Mouse (Mus musculus): Measurements from ENCODE around the gene Usp20.

Gene Usp20

DNA sequence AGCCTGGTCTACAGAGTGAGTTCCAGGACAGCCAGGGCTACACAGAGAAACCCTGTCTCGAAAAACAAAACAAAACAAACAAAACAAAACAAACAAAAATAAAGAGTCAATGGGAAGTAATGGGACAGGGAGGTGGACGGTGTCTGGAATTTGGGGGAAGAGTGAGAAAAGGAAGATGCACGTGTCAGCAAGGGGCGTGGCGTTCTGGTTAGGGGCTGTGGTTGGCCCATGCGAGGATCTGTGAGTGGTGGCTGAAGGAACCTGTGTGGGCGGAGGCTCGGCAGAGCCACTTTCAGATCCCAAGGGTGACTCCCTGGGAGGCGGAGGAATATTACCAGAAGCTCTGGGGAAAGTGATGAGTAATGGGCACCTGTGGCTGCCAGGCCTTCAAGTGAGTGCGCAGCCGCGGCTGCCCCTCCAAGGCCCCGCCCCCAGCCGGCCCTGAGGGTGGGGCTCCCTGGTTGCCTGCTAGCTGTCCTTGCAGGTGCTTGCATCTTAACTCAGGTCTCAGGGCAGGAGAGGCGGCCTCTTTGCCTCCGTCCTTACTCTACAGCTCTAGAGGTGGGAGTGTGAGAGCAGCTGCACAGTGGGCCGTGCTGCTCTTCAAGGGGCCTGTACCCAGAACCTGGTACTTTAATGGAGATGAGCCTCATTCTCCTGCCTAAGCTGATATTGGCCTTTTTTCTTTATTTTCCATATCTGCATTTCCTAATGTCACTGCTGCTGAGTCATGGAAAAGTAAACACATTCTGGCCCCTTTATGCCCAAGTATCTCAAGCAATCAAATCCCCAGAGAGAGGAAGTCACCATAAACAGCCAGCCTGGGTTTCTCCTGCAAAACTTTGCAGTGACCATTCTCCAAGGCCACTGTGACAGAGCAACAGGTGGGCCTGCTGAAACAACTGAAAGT, 3.3 kb downstream of the Usp20 start:
- DNase-seq (ENCODE audit: inconsistent age in 2 of 2, low spot score in 1 of 2), result peak; percentile 91 to 96

- peak; percentile 78 to 85 for DNase-seq (ENCODE audit: inconsistent age in 2 of 2, low spot score in 1 of 2)
Measured at GRCm38 (mm10) chr2:30990221-30990620, 8.1 kb downstream of the Usp20 start.

DNA sequence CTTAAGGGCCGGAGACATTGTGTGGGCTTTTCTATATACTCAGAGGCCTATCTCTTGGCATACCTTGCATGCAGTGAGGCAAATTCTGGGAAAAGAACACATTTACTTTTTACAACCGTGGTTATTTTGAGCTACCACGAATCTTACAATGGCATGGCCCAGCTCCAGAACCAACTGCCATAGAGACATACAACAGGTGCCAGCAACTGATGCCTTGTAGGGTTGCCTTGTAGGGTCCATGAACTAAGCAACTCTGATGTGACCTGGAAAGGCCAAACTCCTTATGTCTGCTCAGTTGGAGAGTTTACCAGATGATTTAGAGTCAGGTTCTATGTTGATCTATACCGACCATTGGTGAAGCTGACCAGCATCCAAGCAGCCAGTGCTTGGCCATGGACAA, 12.8 kb downstream of the Usp20 start:
- DNase-seq (ENCODE audit: inconsistent age in 2 of 2, low spot score in 1 of 2), result no peak

DNA sequence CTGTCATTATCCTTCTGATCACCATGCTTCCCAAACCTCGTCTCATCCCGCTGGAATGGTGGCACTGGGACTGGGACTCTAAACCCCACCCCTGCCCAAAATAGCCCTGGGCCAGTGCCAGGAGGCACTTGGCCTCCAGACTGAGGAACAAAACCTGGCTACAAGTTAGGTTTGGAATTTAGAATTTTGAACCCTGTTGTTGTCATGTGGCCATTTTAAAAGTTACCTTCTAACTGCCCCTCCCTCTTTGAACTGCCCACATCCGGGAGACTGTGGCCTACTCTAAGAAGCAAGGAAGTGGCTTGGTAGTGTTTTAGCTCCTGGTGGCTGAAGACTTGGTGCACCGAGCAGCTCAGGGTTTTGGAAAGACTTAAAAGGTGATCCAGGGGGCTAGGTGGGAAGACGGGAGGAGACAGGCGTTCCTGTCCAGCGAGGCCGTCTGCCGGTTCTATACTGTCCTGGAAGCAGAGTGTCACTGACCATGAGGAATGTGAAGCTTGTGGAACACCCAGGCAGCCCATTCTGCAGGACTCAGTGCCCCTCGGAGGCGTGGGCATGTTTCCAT, 13.4 kb downstream of the Usp20 start:
- DNase-seq (ENCODE audit: inconsistent age in 2 of 2, low spot score in 1 of 2), result peak; percentile 39 to 69

DNA sequence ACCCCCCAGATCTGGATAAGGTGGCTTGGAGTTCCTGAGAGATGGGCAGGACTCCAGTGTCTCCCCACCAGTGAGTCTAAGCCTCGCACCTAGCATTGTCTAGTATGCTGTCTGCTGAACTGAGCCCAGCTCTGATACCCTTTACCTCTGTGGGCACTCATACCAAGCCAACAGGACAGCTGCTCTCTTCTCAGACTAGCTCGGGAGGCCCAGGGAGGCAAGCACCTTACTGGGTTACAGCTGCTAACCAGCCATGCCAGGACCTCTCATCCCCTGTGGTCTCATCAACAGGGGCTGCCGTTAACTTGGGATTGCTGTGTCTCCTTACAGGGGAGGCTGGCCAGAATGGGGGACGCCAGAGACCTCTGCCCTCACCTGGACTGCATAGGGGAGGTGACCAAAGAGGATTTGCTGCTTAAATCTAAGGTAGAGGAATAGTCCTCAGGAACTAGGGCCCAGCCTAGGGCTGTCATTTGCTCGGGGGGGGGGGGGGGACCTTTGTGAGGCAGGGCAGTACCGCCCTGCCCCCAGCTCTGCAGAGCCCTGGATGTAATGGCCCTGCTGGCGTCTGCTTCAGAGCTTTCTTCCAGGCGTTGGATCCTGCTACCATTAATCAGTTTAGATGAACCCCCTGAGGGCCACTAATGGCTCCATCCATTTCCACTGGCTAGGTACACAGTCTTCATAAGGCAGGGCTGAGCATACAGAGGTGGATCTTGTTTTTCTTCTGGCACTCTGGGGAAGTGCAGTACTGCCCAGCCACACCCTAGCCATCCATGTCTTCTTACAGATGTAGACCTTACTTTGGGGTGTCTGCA, 16.6 kb downstream of the Usp20 start:
- no peak for DNase-seq (ENCODE audit: inconsistent age in 2 of 2, low spot score in 1 of 2)

GRCm38 (mm10) chr2:31002857-31003256, 20.8 kb downstream of the Usp20 start:
- no peak for DNase-seq (ENCODE audit: inconsistent age in 2 of 2, low spot score in 1 of 2)

GRCm38 (mm10) chr2:31005453-31005852, 23.4 kb downstream of the Usp20 start:
- no peak for DNase-seq (ENCODE audit: inconsistent age in 2 of 2, low spot score in 1 of 2)

DNA sequence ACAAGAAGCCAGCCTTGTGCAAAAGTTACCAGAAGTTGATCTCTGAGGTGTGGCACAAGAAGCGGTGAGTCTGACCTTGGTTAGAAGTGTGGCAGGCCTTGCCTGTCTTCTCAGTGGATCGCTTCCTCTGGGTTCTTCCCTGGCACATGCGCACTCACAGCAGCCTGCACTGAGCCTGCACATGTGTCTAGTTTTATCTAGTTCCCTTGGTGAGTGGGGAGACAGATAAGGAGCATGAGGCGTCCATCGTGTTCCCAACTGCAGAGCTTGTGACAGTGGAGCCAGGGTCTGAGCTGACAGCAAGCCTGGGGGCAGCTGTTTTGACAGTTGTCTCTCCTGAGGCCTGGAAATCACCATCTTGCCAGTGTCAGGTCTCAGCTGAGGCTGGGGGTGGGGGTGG, 24.4 kb downstream of the Usp20 start:
- DNase-seq (ENCODE audit: inconsistent age in 2 of 2, low spot score in 1 of 2), result peak in 1 of 2 experiments; percentile 75

DNA sequence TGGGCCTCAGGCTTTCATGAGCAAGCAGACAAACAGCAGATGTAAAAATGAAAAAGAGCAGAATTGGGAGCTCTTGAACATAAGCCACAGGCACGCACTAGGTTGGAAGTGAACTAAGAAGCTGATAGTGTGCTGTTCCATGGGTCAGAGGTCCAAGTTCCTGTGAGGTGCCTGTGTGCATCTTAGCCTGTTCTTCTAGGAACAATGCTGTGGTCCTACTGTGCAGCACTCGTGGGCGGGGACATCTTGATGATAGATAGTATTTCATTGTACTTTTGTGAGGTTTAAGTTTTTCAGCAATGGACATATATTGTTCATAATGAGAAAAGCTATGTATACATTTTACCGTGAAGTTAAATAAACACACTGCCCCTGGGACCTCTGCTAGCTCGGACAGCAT, 25.1 kb downstream of the Usp20 start:
- no peak for DNase-seq (ENCODE audit: inconsistent age in 2 of 2, low spot score in 1 of 2)

DNA sequence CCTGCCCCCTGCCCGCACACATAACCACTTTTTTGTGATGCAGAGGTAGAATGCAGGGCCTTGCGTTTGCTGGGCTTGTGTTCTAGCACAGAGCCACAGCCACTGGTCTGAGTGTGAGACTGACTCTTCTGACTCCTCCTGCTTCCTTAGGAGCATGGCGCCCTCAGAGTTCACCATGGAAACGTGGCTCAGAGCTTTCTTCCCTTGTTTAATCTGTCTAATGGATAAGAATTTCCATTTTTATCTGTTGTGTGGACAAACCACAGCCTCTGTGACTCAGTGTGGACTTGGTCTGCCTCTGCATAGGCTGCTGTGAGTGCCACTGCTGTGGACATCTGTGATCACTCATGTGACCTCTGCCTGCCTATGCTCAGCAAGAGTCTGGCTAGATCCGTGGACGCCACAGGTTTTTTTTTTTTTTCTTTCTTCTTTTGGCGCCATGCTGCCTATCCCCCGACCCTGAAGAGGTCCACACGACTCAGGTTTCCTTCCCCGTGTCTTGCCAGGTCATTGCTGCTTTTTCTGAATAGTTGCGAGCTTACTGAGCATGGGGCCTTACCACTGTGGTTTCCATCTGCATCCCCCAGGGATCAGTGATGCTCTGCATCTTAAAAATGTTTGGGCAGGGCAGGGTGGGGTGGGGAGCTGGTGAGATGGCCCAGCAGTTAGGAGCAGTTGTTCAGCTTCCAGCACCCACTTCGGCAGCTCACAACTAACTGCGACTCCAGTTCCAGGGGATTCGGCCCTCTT, 31.5 kb downstream of the Usp20 start:
- no peak for DNase-seq (ENCODE audit: inconsistent age in 2 of 2, low spot score in 1 of 2)

- no peak for DNase-seq (ENCODE audit: inconsistent age in 2 of 2, low spot score in 1 of 2)
Measured at GRCm38 (mm10) chr2:31017625-31018317, 35.7 kb downstream of the Usp20 start.

- DNase-seq (ENCODE audit: inconsistent age in 2 of 2, low spot score in 1 of 2), result no peak
Measured at GRCm38 (mm10) chr2:31018519-31018918, 36.4 kb downstream of the Usp20 start.

DNA sequence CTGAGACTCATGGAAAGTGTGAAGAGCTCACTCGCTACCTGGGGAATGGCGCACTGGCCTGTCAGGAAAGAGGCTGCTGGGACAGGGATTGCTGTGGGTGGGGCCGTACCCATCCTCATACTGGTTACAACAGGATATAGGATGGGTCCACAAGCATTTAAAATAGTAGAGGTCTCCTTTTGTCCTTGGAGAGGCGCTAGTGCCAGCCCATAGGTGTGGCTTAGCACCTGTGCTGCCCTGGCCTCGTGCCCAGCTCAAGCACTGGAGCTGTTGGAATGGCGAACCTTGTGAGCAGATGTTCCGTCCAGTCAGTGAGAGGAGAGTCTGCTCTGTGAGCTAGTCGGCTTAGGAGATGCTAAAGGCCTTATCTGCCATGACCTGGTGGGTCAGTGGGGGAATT, 36.9 kb downstream of the Usp20 start:
- DNase-seq (ENCODE audit: inconsistent age in 2 of 2, low spot score in 1 of 2), result no peak

GRCm38 (mm10) chr2:31020202-31020601, 38.1 kb downstream of the Usp20 start:
- no peak for DNase-seq (ENCODE audit: inconsistent age in 2 of 2, low spot score in 1 of 2)

- DNase-seq (ENCODE audit: inconsistent age in 2 of 2, low spot score in 1 of 2), result no peak
Measured at GRCm38 (mm10) chr2:31023940-31024339, 41.9 kb downstream of the Usp20 start.

GRCm38 (mm10) chr2:31024618-31025370, 42.7 kb downstream of the Usp20 start:
- peak; percentile 57 to 92 for DNase-seq (ENCODE audit: inconsistent age in 2 of 2, low spot score in 1 of 2)

DNA sequence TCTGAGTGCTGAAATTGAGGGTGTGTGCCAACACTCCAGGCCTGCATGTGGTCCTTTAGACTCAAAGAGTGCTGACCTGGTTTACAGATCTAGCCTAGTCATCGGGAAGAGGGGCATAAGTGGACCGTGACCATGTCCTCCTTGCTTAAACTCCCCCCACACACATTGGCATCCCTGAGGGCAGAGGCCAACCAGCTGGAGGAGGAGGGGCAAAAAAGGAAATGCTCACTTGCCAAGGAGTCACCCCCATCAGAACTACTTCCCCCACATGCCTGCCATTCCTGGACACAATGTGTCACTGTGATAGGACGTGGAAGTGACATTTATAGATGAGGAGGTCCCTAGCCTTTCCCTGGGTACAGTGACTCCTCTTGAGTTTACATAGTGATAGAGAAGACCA, 43.4 kb downstream of the Usp20 start:
- peak in 1 of 2 experiments; percentile 52 for DNase-seq (ENCODE audit: inconsistent age in 2 of 2, low spot score in 1 of 2)

DNA sequence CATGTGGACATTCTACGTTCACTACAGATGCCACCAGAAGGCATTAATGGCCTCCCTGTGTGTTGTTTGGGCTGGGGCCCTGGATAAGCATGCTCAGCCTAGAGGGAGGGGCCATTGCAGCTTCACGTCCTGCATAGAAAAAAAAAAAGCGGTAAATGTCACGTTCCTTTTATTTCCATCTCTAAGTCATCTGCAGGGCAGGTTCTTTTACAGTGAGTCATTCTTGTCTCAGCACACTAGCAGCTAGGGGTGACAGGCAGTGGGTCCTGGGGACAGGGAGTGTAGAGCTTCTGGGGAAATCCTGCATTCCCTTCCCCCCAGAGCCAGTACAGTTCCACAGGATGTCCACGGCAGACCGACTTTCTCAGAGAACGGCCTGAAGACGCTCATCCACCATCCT, 44.6 kb downstream of the Usp20 start:
- DNase-seq (ENCODE audit: inconsistent age in 2 of 2, low spot score in 1 of 2), result peak; percentile 63 to 75

- no peak for DNase-seq (ENCODE audit: inconsistent age in 2 of 2, low spot score in 1 of 2)
Measured at GRCm38 (mm10) chr2:31031972-31032371, 49.9 kb downstream of the Usp20 start.

DNA sequence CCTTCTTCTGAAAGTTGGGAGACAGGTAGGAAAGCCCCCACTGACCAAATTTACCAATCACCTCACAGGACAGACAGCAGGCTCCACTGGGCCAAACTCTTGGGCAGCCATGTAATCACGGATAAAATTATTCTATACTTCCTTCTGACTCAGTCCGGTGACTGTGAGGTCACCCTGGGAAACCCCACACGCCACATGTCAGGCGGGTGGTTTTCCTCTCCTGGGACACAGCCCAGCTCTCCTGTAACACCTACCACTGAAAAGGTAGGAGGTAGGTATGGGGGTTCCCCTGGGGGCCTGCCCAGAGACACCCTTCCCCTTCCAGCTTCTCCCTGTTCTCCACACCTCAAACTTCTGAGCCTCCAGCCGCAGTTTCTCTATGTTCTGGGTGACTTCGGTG, 54.7 kb downstream of the Usp20 start:
- no peak for DNase-seq (ENCODE audit: inconsistent age in 2 of 2, low spot score in 1 of 2)

Measured in adrenal gland, adult (tissue).